Mouse (Mus musculus) brown adipose tissue, adult 24 weeks (tissue): ENCODE data around the gene Samsn1. TPM values are rescaled to one million over a fixed set of nuclear protein-coding genes. Genes with fewer than 3 reads are reported as not detected.
"Not testable (repeated sequence)": the region's sequence is repeated elsewhere in the genome, so short reads cannot be mapped to it uniquely, and the experiment has no call there.

Experiments
- H3K27ac ChIP-seq: fragments of 200-500 bp; replicated peaks from 2 replicates; pipeline ENCODE4 v1.5.1; 2012; ENCODE audit warnings: low read depth, mild to moderate bottlenecking, low read length
- H3K4me1 ChIP-seq: fragments of 200-500 bp; 2 replicates; pipeline ENCODE4 v1.6.1; 2012; ENCODE audit warnings: low read length, mixed read lengths; ENCODE audit not compliant: control insufficient read depth, insufficient read depth, insufficient read length
- H3K4me3 ChIP-seq: fragments of 200-500 bp; 2 replicates; pipeline ENCODE4 v1.5.1; 2012; ENCODE audit warnings: low read depth, mild to moderate bottlenecking, low read length, moderate library complexity; ENCODE audit not compliant: insufficient read depth
- polyA plus RNA-seq: library from polyadenylated mRNA; stranded (reverse); fragments of >200 nt; gene quantifications from 2 replicates; pipeline ENCODE4 v1.2.4, GENCODE M21; 2012; ENCODE audit not compliant: missing spikeins, insufficient read depth, insufficient read length

The Samsn1 gene
- polyA plus RNA-seq, 1 experiment: 0.91 TPM

DNA sequence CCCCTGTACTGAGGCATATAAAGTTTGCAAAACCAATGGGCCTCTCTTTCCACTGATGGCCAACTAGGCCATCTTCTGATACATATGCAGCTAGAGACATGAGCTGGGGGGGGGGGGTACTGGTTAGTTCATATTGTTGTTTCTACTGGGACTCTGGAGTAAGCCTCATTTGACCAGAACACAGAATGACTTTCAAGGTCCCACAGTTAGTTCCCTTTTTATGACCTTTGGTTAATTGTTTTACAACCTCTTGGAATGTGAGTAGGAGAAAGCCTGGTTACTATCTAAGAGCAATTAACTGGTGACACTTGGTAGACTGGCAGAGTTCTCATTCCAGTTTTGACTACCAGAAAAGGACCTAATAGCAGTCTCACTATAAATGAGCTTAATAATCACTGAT is 195.1 kb downstream of the Samsn1 start:
- not testable (repeated sequence) for H3K4me3 ChIP-seq, H3K27ac ChIP-seq, H3K4me1 ChIP-seq

DNA sequence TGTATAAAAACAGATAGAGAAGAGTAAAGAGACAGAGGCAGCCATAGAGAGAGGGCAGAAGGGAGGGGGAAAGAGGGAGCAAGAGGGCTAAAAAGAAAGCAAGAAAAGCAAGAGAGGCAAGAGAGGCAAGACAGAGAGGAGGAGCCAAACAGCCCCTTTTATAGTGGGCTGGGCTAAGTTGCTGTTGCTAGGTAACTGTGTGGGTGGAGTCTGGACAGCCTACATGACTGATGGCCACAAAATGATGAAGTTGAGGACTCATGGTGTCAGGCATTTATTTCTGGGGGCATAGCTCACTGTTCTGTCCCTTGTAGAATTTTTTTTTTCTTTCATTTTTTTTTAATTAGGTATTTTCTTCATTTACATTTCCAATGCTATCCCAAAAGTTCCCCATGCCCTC is 195.6 kb downstream of the Samsn1 start:
- no peaks in the 10 kb centered on the region for H3K4me1 ChIP-seq
- H3K4me3 ChIP-seq: no peak overlapping the region
- H3K27ac ChIP-seq: no peak overlapping the region

DNA sequence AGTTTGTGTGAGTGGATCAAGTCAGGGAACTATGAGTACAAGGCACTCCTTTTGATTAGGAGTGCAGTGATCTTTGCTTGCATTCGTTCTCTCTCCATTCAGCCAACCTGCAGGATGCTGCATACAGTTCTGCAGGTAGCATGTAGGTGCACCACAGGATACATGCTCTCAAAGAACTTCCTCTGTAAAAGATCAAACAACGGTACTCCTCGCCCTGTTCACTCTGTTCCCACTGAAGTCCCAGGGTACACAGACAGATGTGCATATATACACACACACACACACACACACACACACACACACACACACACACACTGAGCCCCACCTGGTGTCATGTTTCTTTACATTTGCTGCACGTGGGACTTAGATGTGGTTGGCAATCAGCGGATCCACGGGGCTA is 198.9 kb downstream of the Samsn1 start:
- no peaks in the 10 kb centered on the region for H3K4me1 ChIP-seq

DNA sequence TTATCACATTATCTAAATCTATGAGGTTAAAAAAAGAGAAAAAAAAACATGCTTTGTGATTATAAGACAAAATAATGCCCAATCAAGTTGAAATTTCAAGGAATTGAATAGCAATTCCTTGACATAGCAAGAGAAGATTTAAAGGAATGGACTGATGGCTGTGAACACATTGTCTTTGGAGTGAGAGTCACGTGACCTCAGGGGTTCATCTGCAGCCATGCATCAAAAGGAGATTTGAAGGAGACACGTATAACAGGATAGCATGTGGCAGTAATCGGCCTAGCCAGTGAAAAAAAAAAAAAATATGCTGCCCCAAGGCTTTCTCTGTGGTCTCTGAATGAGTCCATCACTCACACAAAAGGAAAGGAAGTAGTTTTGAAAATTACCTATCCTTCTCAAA is 201.1 kb downstream of the Samsn1 start:
- Histone ChIP-seq H3K27ac (no peak overlapping the region), H3K4me1 (no peaks in the 10 kb centered on the region), H3K4me3 (no peak overlapping the region)

More for the DNA sequence above, 198.9 kb downstream of the Samsn1 start:
- Histone ChIP-seq H3K27ac (no peak overlapping the region), H3K4me3 (no peak overlapping the region)
